Mouse (Mus musculus) embryonic fibroblast, embryonic 13.5 days (primary cell): ENCODE measurements at regions not wholly inside any gene's neighbourhood (a gene's known extent, or its start where the extent isn't known, plus 50 kb on each side); places are given as distances from the start of the nearest gene placed in this dataset.

Source experiments
- CTCF ChIP-seq: IDR thresholded peaks from 2 replicates; pipeline ENCODE4 v1.5.1; 2011; ENCODE audit warnings: mild to moderate bottlenecking, control low read depth, low read length, moderate library complexity, borderline replicate concordance; ENCODE audit not compliant: insufficient read depth
- POLR2A ChIP-seq: IDR thresholded peaks from 2 replicates; pipeline ENCODE4 v1.6.1; 2011; ENCODE audit warnings: low read depth, mild to moderate bottlenecking, control low read depth, low read length, moderate library complexity

GRCm38 (mm10) chr9:84360484-84360883, 435.5 kb downstream of the Bckdhb start:
- TF ChIP-seq POLR2A: no peak
- no peak for TF ChIP-seq CTCF
